Mouse (Mus musculus) testis, postnatal 14 days (tissue): Measurements from ENCODE around the gene Plod2.

Experiments used
- DNase-seq: peaks from one replicate; pipeline ENCODE4 v3.0.0; 2021; ENCODE audit warnings: low spot score

The Plod2 gene

GRCm38 (mm10) chr9:92555006-92555958 lies 13.3 kb downstream of the Plod2 start:
- no peak for DNase-seq

GRCm38 (mm10) chr9:92559750-92560149 lies 17.7 kb downstream of the Plod2 start:
- no peak for DNase-seq

GRCm38 (mm10) chr9:92560840-92561547 lies 19.0 kb downstream of the Plod2 start:
- peak; percentile 57 for DNase-seq

GRCm38 (mm10) chr9:92562416-92562815 lies 20.4 kb downstream of the Plod2 start:
- DNase-seq = no peak

- DNase-seq = no peak
These were observed 21.3 kb downstream of the Plod2 start for GRCm38 (mm10) chr9:92563306-92563705.

- no peak for DNase-seq
These were observed 22.4 kb downstream of the Plod2 start for GRCm38 (mm10) chr9:92564391-92564790.

- no peak for DNase-seq
These were observed 24.2 kb downstream of the Plod2 start for GRCm38 (mm10) chr9:92566234-92566633.

GRCm38 (mm10) chr9:92567474-92567873 lies 25.5 kb downstream of the Plod2 start:
- no peak for DNase-seq

- DNase-seq = no peak
These were observed 26.8 kb downstream of the Plod2 start for GRCm38 (mm10) chr9:92568798-92569197.

GRCm38 (mm10) chr9:92572376-92573108 lies 30.5 kb downstream of the Plod2 start:
- no peak for DNase-seq

GRCm38 (mm10) chr9:92583876-92584275 lies 41.9 kb downstream of the Plod2 start:
- DNase-seq = no peak

- DNase-seq = no peak
These were observed 44.0 kb downstream of the Plod2 start for GRCm38 (mm10) chr9:92586025-92586424.

GRCm38 (mm10) chr9:92587391-92587790 lies 45.4 kb downstream of the Plod2 start:
- DNase-seq = no peak

- no peak for DNase-seq
These were observed 46.2 kb downstream of the Plod2 start for GRCm38 (mm10) chr9:92588226-92588625.

- peak; percentile 10 for DNase-seq
These were observed 47.0 kb downstream of the Plod2 start for GRCm38 (mm10) chr9:92589021-92589420.

- DNase-seq = peak; percentile 25
These were observed 49.5 kb downstream of the Plod2 start for GRCm38 (mm10) chr9:92591482-92591881.

GRCm38 (mm10) chr9:92592757-92593156 lies 50.7 kb downstream of the Plod2 start:
- DNase-seq = no peak

- no peak for DNase-seq
These were observed 52.5 kb downstream of the Plod2 start for GRCm38 (mm10) chr9:92594491-92594890.

- DNase-seq = no peak
These were observed 53.3 kb downstream of the Plod2 start for GRCm38 (mm10) chr9:92595296-92595695.

- DNase-seq = no peak
These were observed 55.0 kb downstream of the Plod2 start for GRCm38 (mm10) chr9:92596916-92597547.

- DNase-seq = no peak
These were observed 55.8 kb downstream of the Plod2 start for GRCm38 (mm10) chr9:92597776-92598175.
